ENCODE assay signal across 12 mouse cellular contexts in genomic region chr2:106715674-106716364, GRCm38 (mm10). TPM values are rescaled to one million over a fixed set of nuclear protein-coding genes. Genes with fewer than 3 reads are reported as not detected.
DNase-seq lines count a peak whose midpoint lies in the region; ATAC-seq lines count a peak whose summit lies in the region.
"Had no signal": no experiment of that assay in that cellular context is flagged by ENCODE, and none has a peak within 500 bp of the region (broad histone marks: within the 10 kb centered on the region; RNA-seq: fewer than 3 reads in every experiment).

No protein-coding gene starts in this region.

- peaks cover 82% of the 10 kb centered on the region for H3K4me1 ChIP-seq in forebrain, embryonic 15.5 days
- peaks cover 31% of the 10 kb centered on the region for H3K4me1 ChIP-seq in hindbrain, embryonic 15.5 days (replicated peaks)
- peaks cover 43% of the 10 kb centered on the region for H3K4me1 ChIP-seq in neural tube, embryonic 12.5 days
- H3K4me1 ChIP-seq: megakaryocyte, embryonic 14.5 days had no signal

- H3K4me3 ChIP-seq in forebrain, embryonic 15.5 days, result no peak overlapping the region
- H3K4me3 ChIP-seq in hindbrain, embryonic 15.5 days, result no peak overlapping the region
- H3K4me3 ChIP-seq in neural tube, embryonic 12.5 days, result no peak overlapping the region
- H3K4me3 ChIP-seq: megakaryocyte, embryonic 14.5 days had no signal

- peak overlapping the region; percentile 16; the same call in 1 of the 2 replicates for H3K4me2 ChIP-seq in forebrain, embryonic 15.5 days (replicated peaks)
- H3K4me2 ChIP-seq in hindbrain, embryonic 15.5 days, result peak overlapping the region; percentile 18
- H3K4me2 ChIP-seq in neural tube, embryonic 12.5 days (replicated peaks), result peak overlapping the region; percentile 32

- no peaks in the 10 kb centered on the region for H3K9me3 ChIP-seq in forebrain, embryonic 15.5 days
- no peaks in the 10 kb centered on the region for H3K9me3 ChIP-seq in hindbrain, embryonic 15.5 days
- H3K9me3 ChIP-seq in neural tube, embryonic 12.5 days, result no peaks in the 10 kb centered on the region

- ATAC-seq in forebrain, embryonic 15.5 days (replicated peaks), result peak; percentile 90
- ATAC-seq in hindbrain, embryonic 15.5 days (ENCODE audit: low FRiP score, low read depth), result peak; percentile 51
- ATAC-seq in neural tube, embryonic 12.5 days (ENCODE audit: low FRiP score, low read depth), result peak; percentile 83
- ATAC-seq: intestine, postnatal 0 days had no signal

- intact Hi-C loops in left cerebral cortex, postnatal 25 days (cut with DNase I), result no loop called here

- no peaks in the 10 kb centered on the region for H3K27me3 ChIP-seq in forebrain, embryonic 15.5 days
- H3K27me3 ChIP-seq in hindbrain, embryonic 15.5 days, result no peaks in the 10 kb centered on the region
- H3K27me3 ChIP-seq in neural tube, embryonic 12.5 days (replicated peaks), result no peaks in the 10 kb centered on the region
- H3K27me3 ChIP-seq: CH12.LX; megakaryocyte, embryonic 14.5 days had no signal

- peak; percentile 28 to 63 for DNase-seq in left cerebral cortex, postnatal 25 days (ENCODE audit: low spot score in 2 of 2)
- no peak for DNase-seq in left cerebral cortex, adult 11 months (ENCODE audit: low spot score)
- DNase-seq in kidney, adult 8-10 months, result no peak
- no peak for DNase-seq in urinary bladder, postnatal 36 days (ENCODE audit: low spot score in 2 of 2)
- DNase-seq: liver; spleen, adult 18-20 months had no signal

- 7% methylated on average over 10 of the region's 10 CpGs for WGBS in forebrain, embryonic 15.5 days
- WGBS in hindbrain, embryonic 15.5 days, result 15% methylated on average over 10 of the region's 10 CpGs
- 27% methylated on average over 10 of the region's 10 CpGs for WGBS in neural tube, embryonic 12.5 days

- H3K36me3 ChIP-seq in forebrain, embryonic 15.5 days, result no peaks in the 10 kb centered on the region
- no peaks in the 10 kb centered on the region for H3K36me3 ChIP-seq in hindbrain, embryonic 15.5 days
- no peaks in the 10 kb centered on the region for H3K36me3 ChIP-seq in neural tube, embryonic 12.5 days

- H3K9ac ChIP-seq in forebrain, embryonic 15.5 days (replicated peaks), result no peak overlapping the region
- no peak overlapping the region for H3K9ac ChIP-seq in hindbrain, embryonic 15.5 days
- H3K9ac ChIP-seq in neural tube, embryonic 12.5 days, result no peak overlapping the region

- H3K27ac ChIP-seq in forebrain, embryonic 15.5 days (replicated peaks), result peak overlapping the region; percentile 67
- 0 out of 2 replicates have a peak overlapping the region, but pooled peaks have one; percentile 12 for H3K27ac ChIP-seq in hindbrain, embryonic 15.5 days (replicated peaks)
- no peak overlapping the region for H3K27ac ChIP-seq in neural tube, embryonic 12.5 days

RNA-seq across cellular contexts. Expression of gene Mpped2, which starts 22.8 kb away (rescaled TPM):
- total RNA-seq in left cerebral cortex, postnatal 25 days (2021), result 10 to 100 TPM; 30.6 to 34.6 TPM
- 212 and 221 TPM in 2 replicates for polyA plus RNA-seq in forebrain, embryonic 15.5 days (2015; fragmentation: Nextera tagmentation; extraction: Ambion mirVana)
- polyA plus RNA-seq in hindbrain, embryonic 15.5 days (2015; fragmentation: Nextera tagmentation; extraction: Ambion mirVana), result 130 and 149 TPM in 2 replicates
- polyA plus RNA-seq in neural tube, embryonic 12.5 days (2016; fragmentation: Nextera tagmentation; extraction: Ambion mirVana), result 144 and 147 TPM in 2 replicates
- total RNA-seq: CH12.LX had no signal

Comparison
In these comparisons a context has a peak if more than half of its experiments do, and no peak if none do; other contexts are left out.
1. DNase-seq: peak in left cerebral cortex, postnatal 25 days (2 of 2); none in left cerebral cortex, adult 11 months (single experiment), kidney, adult 8-10 months (0 of 2) and urinary bladder, postnatal 36 days (0 of 2).
2. Peak in every context shown above with its lines, with median percentiles within 50 percentile points of each other: ATAC-seq and H3K4me2 ChIP-seq.